ENCODE assay signal across 11 mouse cellular contexts in genomic region chr3:151749737-151750136, GRCm38 (mm10). TPM values are rescaled to one million over a fixed set of nuclear protein-coding genes. Genes with fewer than 3 reads are reported as not detected.
DNase-seq lines count a peak whose midpoint lies in the region; ATAC-seq and TF ChIP-seq lines count a peak whose summit lies in the region.
"Had no signal": no experiment of that assay in that cellular context is flagged by ENCODE, and none has a peak within 500 bp of the region (broad histone marks: within the 10 kb centered on the region; RNA-seq: fewer than 3 reads in every experiment).

Gene Ifi44, minus strand, starts transcription at chr3:151749960.

- ATAC-seq in stomach, postnatal 0 days (ENCODE audit: low FRiP score, low TSS enrichment) = no peak

- H3K27me3 ChIP-seq in stomach, postnatal 0 days (ENCODE audit: control insufficient read depth, insufficient read depth, low read length) = no peaks in the 10 kb centered on the region
- H3K27me3 ChIP-seq: hindbrain, embryonic 12.5 days; megakaryocyte, embryonic 14.5 days had no signal

- no peaks in the 10 kb centered on the region for H3K36me3 ChIP-seq in stomach, postnatal 0 days (ENCODE audit: control insufficient read depth, insufficient read depth, low read length)
- H3K36me3 ChIP-seq: hindbrain, embryonic 12.5 days had no signal

- WGBS in stomach, postnatal 0 days = 28% methylated on average over 7 of the region's 7 CpGs

- TF ChIP-seq EP300 in stomach, postnatal 0 days (optimal IDR thresholded peaks at IDR 0.05) = no peak

- TF ChIP-seq CTCF in gastrocnemius, adult 2 months (IDR thresholded peaks at IDR 0.05) = no peak
- no peak for TF ChIP-seq CTCF in stomach, postnatal 0 days (IDR thresholded peaks at IDR 0.05; ENCODE audit: low read depth)

- H3K9me3 ChIP-seq in stomach, postnatal 0 days (ENCODE audit: control insufficient read depth, low read length) = no peaks in the 10 kb centered on the region
- H3K9me3 ChIP-seq: hindbrain, embryonic 12.5 days had no signal

- H3K4me3 ChIP-seq in gastrocnemius, adult 2 months = peak within 1 kb of the TSS; percentile 32
- H3K4me3 ChIP-seq in stomach, postnatal 0 days (ENCODE audit: low read depth, low read length) = peak within 1 kb of the TSS; percentile 24
- H3K4me3 ChIP-seq: hindbrain, embryonic 12.5 days; megakaryocyte, embryonic 14.5 days had no signal

- H3K4me1 ChIP-seq in stomach, postnatal 0 days (replicated peaks; ENCODE audit: control insufficient read depth, insufficient read depth) = no peaks in the 10 kb centered on the region
- H3K4me1 ChIP-seq: hindbrain, embryonic 12.5 days; megakaryocyte, embryonic 14.5 days had no signal

- intact Hi-C loops in gastrocnemius, adult 2 months (cut with DNase I) = no loop called here

- H3K4me2 ChIP-seq in stomach, postnatal 0 days (replicated peaks; ENCODE audit: low read depth) = peak within 1 kb of the TSS; percentile 28
- H3K4me2 ChIP-seq: hindbrain, embryonic 12.5 days had no signal

- DNase-seq in gastrocnemius, adult 2 months = no peak
- no peak for DNase-seq in gastrocnemius, adult 8-10 months (ENCODE audit: low spot score in 2 of 2)
- DNase-seq in testis, postnatal 10 days (ENCODE audit: low spot score) = peak; percentile 53
- DNase-seq in testis, postnatal 14 days (ENCODE audit: low spot score) = no peak
- peak; percentile 71 to 79 for DNase-seq in kidney, postnatal 25 days
- peak; percentile 22 for DNase-seq in stomach, postnatal 0 days (ENCODE audit: low spot score)
- DNase-seq in layer of hippocampus, adult 9-11 months = no peak
- DNase-seq in spleen, postnatal 10 days (ENCODE audit: low spot score in 2 of 2) = no peak
- DNase-seq: cerebellum, postnatal 25 days had no signal

- no peak within 1 kb of the TSS for H3K27ac ChIP-seq in gastrocnemius, adult 2 months
- H3K27ac ChIP-seq in stomach, postnatal 0 days (replicated peaks) = no peak within 1 kb of the TSS
- H3K27ac ChIP-seq: hindbrain, embryonic 12.5 days had no signal

- no peak within 1 kb of the TSS for H3K9ac ChIP-seq in stomach, postnatal 0 days (ENCODE audit: low read length)
- H3K9ac ChIP-seq: hindbrain, embryonic 12.5 days had no signal

RNA-seq across cellular contexts. Expression of gene Ifi44, which starts in this region (rescaled TPM):
- total RNA-seq in gastrocnemius, adult 2 months (2021) = under 1 TPM in 1 of 2 experiments, not detected in 1; 0.10 TPM
- total RNA-seq in gastrocnemius, adult 8-10 months (2022) = not detected
- 0.50 and 0.56 TPM in 2 replicates for polyA plus RNA-seq in stomach, postnatal 0 days (2015; fragmentation: Nextera tagmentation; extraction: Ambion mirVana)

Comparison
In these comparisons a context has a peak if more than half of its experiments do, and no peak if none do; other contexts are left out.
1. DNase-seq: peak in testis, postnatal 10 days (single experiment) and kidney, postnatal 25 days (2 of 2); none in gastrocnemius, adult 2 months (single experiment), gastrocnemius, adult 8-10 months (0 of 2), testis, postnatal 14 days (single experiment), layer of hippocampus, adult 9-11 months (single experiment) and spleen, postnatal 10 days (0 of 2).
2. Peak in DNase-seq, H3K4me3 ChIP-seq and H3K4me2 ChIP-seq in stomach, postnatal 0 days; RNA of the gene not detected or under 1 TPM.